Mouse (Mus musculus) small intestine, adult 2 months (tissue): ENCODE results near the gene 2200002D01Rik.

Experiments
- CTCF ChIP-seq: fragments of 200-500 bp; IDR thresholded peaks from 2 replicates; pipeline ENCODE4 v1.5.1; 2012; ENCODE audit warnings: low read depth, mild to moderate bottlenecking, control low read depth, inconsistent platforms, low read length, moderate library complexity, mixed read lengths; ENCODE audit not compliant: insufficient replicate concordance, insufficient read length; ENCODE audit errors: extremely low read depth
- POLR2A ChIP-seq: fragments of 200-500 bp; IDR thresholded peaks from 2 replicates; pipeline ENCODE4 v1.6.1; 2012; ENCODE audit warnings: low read depth, mild to moderate bottlenecking, control low read depth, inconsistent platforms, low read length, moderate library complexity

DNA sequence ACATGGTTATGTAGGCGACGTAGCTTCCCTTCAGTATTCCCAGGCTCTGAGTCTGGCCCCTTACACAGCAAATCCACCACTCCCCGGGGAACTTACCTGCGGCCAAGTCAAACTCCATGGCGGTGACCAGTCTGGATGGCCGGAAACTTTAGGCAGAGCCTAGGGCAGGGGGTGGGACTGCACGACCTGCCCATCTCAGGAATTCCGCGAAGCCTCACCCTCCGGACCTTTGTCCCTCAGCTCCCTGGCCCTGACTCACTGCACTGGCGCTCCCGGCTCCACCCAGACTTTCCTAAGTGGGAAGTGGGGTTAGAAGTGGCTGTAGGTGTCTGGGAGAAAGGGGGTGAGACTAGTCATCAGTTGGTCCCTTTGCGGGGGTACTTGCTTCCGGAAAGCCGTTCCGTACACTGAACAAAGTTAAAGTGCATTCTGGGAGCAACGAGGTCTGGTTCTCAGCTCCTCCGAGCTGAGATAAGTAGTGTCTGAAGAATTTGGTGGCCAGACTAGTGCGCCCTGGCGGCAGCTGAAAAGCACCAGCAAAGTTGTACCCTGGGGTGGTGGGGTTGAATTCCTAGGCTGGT lies at the start of gene 2200002D01Rik:
- TF ChIP-seq CTCF: peak; percentile 37; the same call in 1 of the 2 replicates
- peak; percentile 91 for TF ChIP-seq POLR2A
